Mouse (Mus musculus) kidney, postnatal 4 days (tissue): ENCODE data around the gene Fam117a.

Experiments
- DNase-seq, 2 experiments: peaks; one replicate each; pipeline ENCODE4 v3.0.0; 2021; ENCODE audit warnings: mixed read lengths in 2 of 2

Gene Fam117a

GRCm38 (mm10) chr11:95431344-95431743 lies 94.5 kb downstream of the Fam117a start:
- DNase-seq: no peak
